Mouse (Mus musculus) v-Abl transformed pro-B cells (cell line): Measurements from ENCODE around the gene Atf7ip.
"Not testable (repeated sequence)": the region's sequence is repeated elsewhere in the genome, so short reads cannot be mapped to it uniquely, and the experiment has no call there.

Source experiments
- in situ Hi-C, 2 experiments: fragments of 400-800 bp; cut with MboI; formaldehyde crosslinking; loops; one replicate each; pipeline ENCODE4 v1.15.1; 2025; ENCODE audit not compliant: unreplicated experiment in 2 of 2

The Atf7ip gene

GRCm38 (mm10) chr6:136505867-136506266 is at the start of gene Atf7ip:
Atf7ip (plus strand) TSS chr6:136506167.
- in situ Hi-C loops: not testable (repeated sequence)

DNA sequence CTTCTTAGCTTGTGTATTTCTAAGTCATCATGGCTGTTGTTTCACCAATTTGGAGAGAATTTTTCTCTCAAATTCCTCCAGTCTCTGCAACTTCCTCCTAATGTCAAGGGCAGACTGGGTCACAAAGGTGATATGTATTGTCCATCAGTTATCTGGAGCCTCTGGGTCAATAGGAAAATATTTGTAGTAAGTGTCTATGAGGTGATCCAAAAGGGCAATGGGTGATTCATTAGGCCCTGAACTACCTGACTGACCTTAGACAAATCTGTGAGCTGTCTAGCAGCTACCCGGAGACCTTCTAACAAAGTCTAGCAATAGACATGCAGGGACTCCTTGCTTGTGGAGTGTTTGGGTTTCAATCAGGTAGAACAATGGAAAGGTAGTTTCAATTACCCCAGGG is 49.7 kb upstream of the Atf7ip start:
- in situ Hi-C loops: loop anchor here (25.0 kb wide), 2 partner anchors 481 to 1244 kb away; partner anchors contain the start of gene Arhgdib (in 2 of the 2)

- in situ Hi-C loops: loop anchor here (25.0 kb wide), 2 partner anchors 478 to 1247 kb away; partner anchors contain the start of gene Arhgdib (in 2 of the 2)
These were observed 46.8 kb upstream of the Atf7ip start for GRCm38 (mm10) chr6:136459156-136459555.

- in situ Hi-C loops: loop anchor here (5.0 to 25.0 kb wide), 4 partner anchors 41 to 1251 kb away; partner anchors contain the start of genes Arhgdib (in 2 of the 2), H2afj (in 1 of the 2) and Hist4h4 (in 1 of the 2)
These were observed 42.5 kb upstream of the Atf7ip start for GRCm38 (mm10) chr6:136463491-136463890.

DNA sequence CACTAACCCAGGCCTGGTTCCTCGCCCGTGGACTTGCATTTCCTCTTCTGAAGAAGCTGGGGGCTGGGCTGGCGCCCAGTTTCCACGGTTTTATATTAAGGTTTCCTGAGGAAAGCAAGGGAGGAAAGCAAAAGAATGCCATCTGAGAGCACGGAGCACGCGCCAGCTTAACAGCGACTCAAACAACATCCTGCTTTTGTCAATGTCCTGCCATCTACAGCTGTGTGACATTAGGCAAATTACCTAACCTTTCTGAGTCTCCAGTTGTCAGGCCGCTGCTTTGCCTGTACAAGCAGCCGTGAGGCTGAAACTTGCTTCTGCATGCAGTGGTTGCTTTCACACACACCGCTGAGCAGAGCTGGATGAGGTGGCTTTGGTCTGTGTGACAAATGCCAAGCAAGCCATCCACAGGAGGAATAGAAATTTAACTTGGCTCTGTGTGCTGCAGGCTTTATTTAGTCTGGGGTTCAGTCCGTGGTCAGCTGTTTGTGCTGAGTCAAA is 41.8 kb upstream of the Atf7ip start:
- in situ Hi-C loops: loop anchor here (5.0 to 25.0 kb wide), 4 partner anchors 42 to 1252 kb away; partner anchors contain the start of genes Arhgdib (in 2 of the 2), H2afj (in 1 of the 2) and Hist4h4 (in 1 of the 2)

DNA sequence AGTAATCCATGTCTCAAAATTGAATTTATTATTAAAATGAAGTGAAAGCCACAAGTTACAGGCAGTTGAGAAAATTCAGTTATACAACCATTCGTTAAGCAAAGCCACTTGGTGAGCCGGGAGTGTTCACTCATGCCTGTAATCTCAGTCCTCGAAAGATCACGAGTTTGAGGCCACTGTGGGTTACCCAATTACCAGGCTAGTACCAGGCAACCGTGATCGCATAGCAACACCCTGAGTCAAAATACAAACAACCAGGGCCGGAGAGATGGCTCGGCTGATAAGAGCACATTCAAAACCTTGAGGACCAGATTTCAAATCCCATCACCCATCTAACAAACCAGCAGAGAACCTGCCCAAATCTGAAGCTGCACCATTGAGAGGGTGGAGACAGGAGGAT is 40.9 kb upstream of the Atf7ip start:
- in situ Hi-C loops: loop anchor here (5.0 to 25.0 kb wide), 5 partner anchors 38 to 1253 kb away; partner anchors contain the start of genes Arhgdib (in 2 of the 2), H2afj (in 1 of the 2) and Hist4h4 (in 1 of the 2)

- in situ Hi-C loops: loop anchor here (5.0 to 25.0 kb wide), 5 partner anchors 39 to 1254 kb away; partner anchors contain the start of genes Arhgdib (in 2 of the 2), H2afj (in 1 of the 2) and Hist4h4 (in 1 of the 2)
These were observed 40.0 kb upstream of the Atf7ip start for GRCm38 (mm10) chr6:136465959-136466381.

DNA sequence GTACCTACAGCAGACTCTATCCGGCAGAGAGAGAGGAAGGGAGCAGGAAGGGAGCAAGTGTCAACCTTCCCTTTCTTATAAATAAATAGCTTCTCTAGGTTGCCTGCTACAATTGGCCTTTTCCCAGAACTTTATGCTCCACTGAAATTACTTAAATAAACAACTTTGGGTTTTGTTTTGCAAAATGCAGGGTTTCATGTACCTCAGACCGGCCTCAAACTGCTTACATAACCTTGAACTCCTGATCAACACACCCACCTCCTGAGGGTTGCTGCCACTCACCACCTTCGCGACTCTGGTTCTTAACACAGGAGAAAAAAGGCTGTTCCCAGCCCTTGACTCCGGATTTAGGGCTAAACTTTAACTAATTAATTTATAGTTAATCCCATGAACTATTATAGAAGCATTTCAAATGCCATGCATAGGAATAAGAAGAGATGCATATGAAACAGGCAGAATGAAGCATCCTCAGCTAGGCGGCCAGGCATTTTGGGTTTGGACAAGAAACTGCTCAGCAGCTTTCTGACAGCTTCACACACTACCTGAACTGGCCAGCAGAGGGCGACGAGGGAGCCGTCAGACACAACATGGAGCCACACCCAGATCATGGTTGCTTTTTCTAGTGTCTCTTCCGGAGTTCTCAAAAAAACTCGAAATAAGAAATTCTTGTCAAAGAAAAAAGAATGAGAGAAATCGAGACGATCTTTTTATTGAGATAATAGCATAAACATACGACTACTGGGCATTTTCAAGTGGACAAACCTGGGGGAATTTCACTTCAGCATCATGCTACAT is 38.8 kb upstream of the Atf7ip start:
- in situ Hi-C loops: loop anchor here (5.0 to 25.0 kb wide), 5 partner anchors 40 to 1255 kb away; partner anchors contain the start of genes Arhgdib (in 2 of the 2), H2afj (in 1 of the 2) and Hist4h4 (in 1 of the 2)

DNA sequence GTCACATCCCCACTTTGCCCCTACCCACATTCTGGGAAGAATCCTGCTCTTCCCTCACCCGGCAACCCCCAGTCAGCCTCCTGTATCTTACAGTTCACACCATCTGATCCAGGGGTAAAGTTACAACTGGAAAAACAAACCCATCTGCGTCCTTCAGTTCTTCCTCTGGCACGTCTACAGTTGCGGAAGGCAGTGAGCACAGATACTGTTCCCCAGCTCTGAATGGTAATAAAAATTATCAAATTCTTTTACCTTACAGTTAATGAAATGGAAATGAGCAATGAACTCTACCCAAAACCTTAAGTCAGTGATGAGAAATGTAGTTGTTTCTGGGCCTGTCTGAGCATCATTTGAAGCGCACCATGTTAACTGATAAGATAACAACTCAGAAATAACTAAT is 38.1 kb upstream of the Atf7ip start:
- in situ Hi-C loops: loop anchor here (5.0 to 25.0 kb wide), 5 partner anchors 41 to 1256 kb away; partner anchors contain the start of genes Arhgdib (in 2 of the 2), H2afj (in 1 of the 2) and Hist4h4 (in 1 of the 2)

DNA sequence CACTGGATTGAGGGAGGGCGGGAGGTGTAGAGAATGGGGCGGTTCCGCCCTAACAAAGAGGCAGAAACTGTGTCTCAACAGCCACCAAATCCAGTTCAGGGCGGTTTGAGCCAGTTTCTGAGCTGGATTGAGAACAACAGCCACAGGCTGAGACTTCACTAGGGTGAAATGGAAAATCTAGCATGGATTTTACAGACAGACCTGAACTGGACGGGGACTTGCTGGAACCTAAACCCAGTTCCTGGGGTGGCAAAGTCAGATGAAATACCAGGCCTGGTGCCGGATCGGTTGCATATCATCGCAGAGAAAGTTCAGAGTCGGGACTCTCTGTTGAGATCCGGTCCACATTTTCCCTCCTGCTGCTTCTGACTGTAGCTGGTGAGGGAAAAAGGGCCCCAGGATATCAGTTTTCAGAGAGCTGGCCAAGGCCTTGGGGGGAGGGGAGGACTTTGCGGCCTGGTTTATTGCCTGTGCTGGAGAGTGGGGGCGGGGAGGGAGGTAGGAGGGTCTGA is 37.5 kb upstream of the Atf7ip start:
- in situ Hi-C loops: loop anchor here (5.0 to 25.0 kb wide), 5 partner anchors 41 to 1256 kb away; partner anchors contain the start of genes Arhgdib (in 2 of the 2), H2afj (in 1 of the 2) and Hist4h4 (in 1 of the 2)

GRCm38 (mm10) chr6:136468974-136469792 is 36.8 kb upstream of the Atf7ip start:
- in situ Hi-C loops: loop anchor here (5.0 to 25.0 kb wide), 5 partner anchors 42 to 1257 kb away; partner anchors contain the start of genes Arhgdib (in 2 of the 2), H2afj (in 1 of the 2) and Hist4h4 (in 1 of the 2)

GRCm38 (mm10) chr6:136469807-136470206 is 36.2 kb upstream of the Atf7ip start:
- in situ Hi-C loops: loop anchor here (5.0 to 25.0 kb wide), 5 partner anchors 43 to 1258 kb away; partner anchors contain the start of genes Arhgdib (in 2 of the 2), H2afj (in 1 of the 2) and Hist4h4 (in 1 of the 2)

GRCm38 (mm10) chr6:136470321-136471230 is 35.4 kb upstream of the Atf7ip start:
- in situ Hi-C loops: loop anchor here (25.0 kb wide), 2 partner anchors 467 to 1258 kb away; partner anchors contain the start of gene Arhgdib (in 2 of the 2)

DNA sequence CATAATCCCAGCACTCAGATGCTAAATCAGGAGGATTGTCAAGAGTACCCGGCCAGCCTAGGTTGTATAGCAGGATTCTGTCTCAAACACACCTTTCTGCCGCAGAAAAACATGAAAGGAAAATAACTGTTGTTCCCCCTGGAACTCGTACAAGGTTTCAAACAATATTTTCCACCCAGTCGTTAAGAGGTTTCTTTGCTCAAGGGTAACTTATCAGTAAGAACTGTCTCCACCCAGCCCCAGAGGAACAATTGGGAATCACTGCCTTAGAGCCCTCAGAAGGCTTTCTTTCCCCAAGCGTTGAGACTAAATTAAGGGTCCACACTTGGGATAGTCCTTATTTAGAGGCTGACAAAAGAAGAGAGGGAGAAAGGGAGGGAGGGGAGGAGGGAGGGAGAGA is 34.4 kb upstream of the Atf7ip start:
- in situ Hi-C loops: loop anchor here (25.0 kb wide), 2 partner anchors 466 to 1259 kb away; partner anchors contain the start of gene Arhgdib (in 2 of the 2)

DNA sequence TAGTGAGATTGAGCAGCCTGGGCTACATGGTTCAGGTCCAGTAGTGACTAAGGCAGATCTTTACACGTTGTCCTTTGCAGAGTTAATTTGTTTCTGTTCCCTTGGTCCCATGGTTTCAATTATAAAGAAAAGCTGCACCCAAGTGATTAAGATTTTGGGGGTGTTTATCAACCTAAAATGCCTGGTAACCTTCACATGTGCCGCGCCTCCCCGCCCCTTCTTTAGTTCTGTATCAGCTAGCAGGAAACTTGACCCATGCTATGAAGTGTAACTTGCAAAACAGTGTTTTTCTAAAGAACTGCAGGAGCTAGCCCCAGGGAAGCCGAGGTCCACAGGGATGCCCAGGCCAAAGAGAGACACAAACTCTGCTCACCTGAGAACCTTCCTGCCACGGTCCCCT is 33.2 kb upstream of the Atf7ip start:
- in situ Hi-C loops: loop anchor here (25.0 kb wide), 2 partner anchors 465 to 1260 kb away; partner anchors contain the start of gene Arhgdib (in 2 of the 2)

DNA sequence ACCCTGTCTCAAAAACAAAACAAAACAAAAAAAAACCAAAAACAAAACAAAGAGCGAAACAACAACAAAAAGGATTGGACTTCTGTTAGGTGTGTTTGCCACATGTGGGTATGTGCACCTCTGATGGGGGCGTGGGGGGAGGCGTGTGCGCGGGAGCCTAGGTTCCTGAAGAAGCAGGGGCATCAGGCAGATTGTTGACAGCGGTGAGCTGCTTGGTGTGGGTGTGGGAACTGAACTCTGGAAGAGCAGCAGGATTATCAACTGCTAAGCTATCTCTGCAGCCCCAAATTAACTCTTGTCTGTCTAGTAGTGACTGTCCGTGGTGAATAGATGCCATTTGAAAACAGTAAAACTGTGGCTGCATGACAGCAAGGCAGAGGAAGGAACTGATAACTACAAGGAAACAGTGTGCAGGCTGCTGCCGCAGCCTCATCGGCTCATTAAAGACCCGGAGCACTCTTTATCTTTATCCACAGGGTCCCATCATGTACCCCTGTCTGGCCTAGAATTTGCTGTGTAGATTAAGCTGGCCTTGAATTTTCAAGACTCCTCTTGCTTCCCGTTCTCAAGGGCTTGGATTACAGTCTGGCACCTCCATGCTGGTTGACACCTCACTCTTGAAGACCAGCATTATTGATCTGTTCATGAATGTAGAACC is 32.4 kb upstream of the Atf7ip start:
- in situ Hi-C loops: loop anchor here (25.0 kb wide), 2 partner anchors 464 to 1261 kb away; partner anchors contain the start of gene Arhgdib (in 2 of the 2)

DNA sequence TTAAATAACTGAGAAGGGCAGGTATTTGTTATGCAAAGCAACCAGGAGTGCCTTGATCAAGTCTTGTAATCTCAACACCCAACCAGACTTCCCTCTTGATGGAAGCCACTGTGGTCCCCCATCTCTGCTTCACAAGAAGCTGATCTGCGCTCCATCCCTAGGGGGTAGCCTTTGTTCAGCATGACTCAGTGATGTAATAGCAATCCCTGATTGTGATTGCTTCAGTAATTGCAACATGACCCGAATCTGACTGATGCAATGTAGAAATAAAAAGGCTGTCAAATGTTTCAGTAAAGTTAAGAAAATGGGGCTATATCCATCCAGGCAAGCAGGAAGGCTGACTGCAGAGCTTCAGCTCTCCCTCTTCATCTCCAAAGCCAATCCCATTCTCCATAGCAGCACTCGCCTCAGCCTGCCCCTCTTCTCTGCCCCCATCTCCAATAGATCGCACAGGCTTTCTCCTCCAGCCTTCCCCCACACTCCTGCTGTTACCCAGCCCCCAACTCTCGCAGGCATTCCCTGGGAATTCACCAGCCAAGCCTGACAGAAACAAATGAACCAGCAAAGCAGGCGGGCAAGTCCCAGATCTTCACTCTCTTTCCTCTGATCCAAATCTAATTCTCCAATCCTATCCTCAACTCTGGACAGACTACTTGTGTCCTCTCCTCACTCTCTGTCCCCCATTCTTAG is 30.7 kb upstream of the Atf7ip start:
- in situ Hi-C loops: no loop called here
